Mouse (Mus musculus) T-cell, adult 2 months (primary cell): Measurements from ENCODE around the gene Gm20721.
A peak's percentile ranks its signal among the peaks of the same experiment; 100 is the strongest.
"Not testable (repeated sequence)": the region's sequence is repeated elsewhere in the genome, so short reads cannot be mapped to it uniquely, and the experiment has no call there.

Source experiments
- DNase-seq: peaks from one replicate; pipeline ENCODE4 v3.0.0; 2022; ENCODE audit warnings: low spot score

Gm20721 gene

GRCm38 (mm10) chr2:174346612-174346998 lies at the start of gene Gm20721:
Gene Gm20721, minus strand, starts transcription at chr2:174346712.
- DNase-seq: no peak

- DNase-seq: no peak
These were observed 46.9 kb upstream of the Gm20721 start for GRCm38 (mm10) chr2:174393383-174393782.

- no peak for DNase-seq
These were observed 46.0 kb upstream of the Gm20721 start for GRCm38 (mm10) chr2:174392554-174392953.

- DNase-seq: no peak
These were observed 45.4 kb upstream of the Gm20721 start for GRCm38 (mm10) chr2:174391936-174392335.

GRCm38 (mm10) chr2:174381021-174381420 lies 34.5 kb upstream of the Gm20721 start:
- no peak for DNase-seq

GRCm38 (mm10) chr2:174366571-174366970 lies 20.1 kb upstream of the Gm20721 start:
- no peak for DNase-seq

GRCm38 (mm10) chr2:174359656-174360055 lies 13.1 kb upstream of the Gm20721 start:
- DNase-seq: no peak

- DNase-seq: no peak
These were observed 12.0 kb upstream of the Gm20721 start for GRCm38 (mm10) chr2:174358516-174358915.

- DNase-seq: not testable (repeated sequence)
These were observed 622 bp upstream of the Gm20721 start for GRCm38 (mm10) chr2:174346999-174347668.

- DNase-seq: no peak
These were observed 1.5 kb downstream of the Gm20721 start for GRCm38 (mm10) chr2:174344996-174345395.

GRCm38 (mm10) chr2:174344003-174344655 lies 2.4 kb downstream of the Gm20721 start:
- peak; percentile 61 for DNase-seq

- no peak for DNase-seq
These were observed 2.9 kb downstream of the Gm20721 start for GRCm38 (mm10) chr2:174343566-174343965.

- no peak for DNase-seq
These were observed 3.6 kb downstream of the Gm20721 start for GRCm38 (mm10) chr2:174342793-174343400.

- no peak for DNase-seq
These were observed 5.5 kb downstream of the Gm20721 start for GRCm38 (mm10) chr2:174340893-174341580.

GRCm38 (mm10) chr2:174340229-174340892 lies 6.2 kb downstream of the Gm20721 start:
- DNase-seq: no peak

- no peak for DNase-seq
These were observed 6.8 kb downstream of the Gm20721 start for GRCm38 (mm10) chr2:174339701-174340100.

GRCm38 (mm10) chr2:174337275-174337674 lies 9.2 kb downstream of the Gm20721 start:
- DNase-seq: no peak

GRCm38 (mm10) chr2:174334415-174334814 lies 12.1 kb downstream of the Gm20721 start:
- DNase-seq: no peak

GRCm38 (mm10) chr2:174333239-174333890 lies 13.1 kb downstream of the Gm20721 start:
- no peak for DNase-seq

GRCm38 (mm10) chr2:174331282-174332030 lies 15.1 kb downstream of the Gm20721 start:
- DNase-seq: peak; percentile 13
